Mouse (Mus musculus): ENCODE measurements at regions not wholly inside any gene's neighbourhood (a gene's known extent, or its start where the extent isn't known, plus 50 kb on each side); places are given as distances from the start of the nearest gene placed in this dataset.

DNA sequence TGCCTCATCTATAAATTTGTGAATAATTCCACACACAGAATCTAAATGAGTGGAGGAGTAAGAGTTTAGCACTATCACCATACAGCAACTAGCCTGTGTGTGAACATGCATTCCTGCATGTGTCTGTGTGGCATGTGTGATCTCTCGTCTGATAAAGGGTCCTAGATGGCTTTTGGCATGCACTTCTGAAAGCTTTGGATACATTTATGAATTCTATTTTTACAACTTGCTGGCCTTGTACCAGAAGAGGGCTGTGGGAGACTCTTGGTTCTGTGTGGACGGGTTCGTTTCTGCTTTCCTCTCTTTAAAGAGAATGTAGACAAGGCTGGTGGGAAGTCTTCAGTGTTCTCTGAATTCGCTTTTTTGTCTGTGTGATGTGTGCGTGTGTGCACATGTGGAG, 148.7 kb upstream of the Id2 start:
- Histone ChIP-seq H3K27ac (ENCODE audit: insufficient read depth, low read depth) (no peak overlapping the region), H3K9me3 (replicated peaks; ENCODE audit: low read length) (no peaks in the 10 kb centered on the region), H3K36me3 (replicated peaks in 1 of 2; ENCODE audit: control insufficient read depth in 1 of 2, insufficient read depth in 1 of 2, low read length in 1 of 2) (no peaks in the 10 kb centered on the region), H3K79me2 (replicated peaks; ENCODE audit: control insufficient read depth, extremely low read depth, insufficient read depth, poor library complexity, severe bottlenecking) (no peaks in the 10 kb centered on the region), H3K4me2 (ENCODE audit: insufficient read depth, low read depth, poor library complexity, severe bottlenecking) (no peak overlapping the region), H3K9ac (ENCODE audit: insufficient read depth, low read depth) (no peak overlapping the region), H3K4me1 (ENCODE audit: control insufficient read depth in 1 of 2, insufficient read depth in 2 of 2) (no peaks in the 10 kb centered on the region), H3K27me3 (replicated peaks) (no peaks in the 10 kb centered on the region), H3K4me3 (replicated peaks in 1 of 3; ENCODE audit: low read depth in 2 of 3, low read length in 2 of 3, poor library complexity in 1 of 3) (no peak overlapping the region)
- dilution Hi-C loops (cut with MboI; ENCODE audit: extremely low pct_ligation_motif_present, extremely low pct_unique_long_range_greater_than_20kb, low sequenced_read_pairs) = no loop called here
- TF ChIP-seq E2F4 (IDR thresholded peaks at IDR 0.05; ENCODE audit: insufficient replicate concordance, low read depth, low read length) (no peak), PAX5 (IDR thresholded peaks at IDR 0.05; ENCODE audit: low read length) (no peak), POLR2AphosphoS2 (IDR thresholded peaks at IDR 0.05; ENCODE audit: low read depth, low read length) (no peak), EP300 (IDR thresholded peaks at IDR 0.05; ENCODE audit: low read length) (no peak), ELF1 (IDR thresholded peaks at IDR 0.05; ENCODE audit: low read depth, low read length) (no peak), ZNF384 (IDR thresholded peaks at IDR 0.05; ENCODE audit: low read depth, low read length) (no peak), CHD1 (IDR thresholded peaks at IDR 0.05; ENCODE audit: low read depth, low read length) (no peak), SMC3 (IDR thresholded peaks at IDR 0.05; ENCODE audit: low read depth, low read length) (no peak), ZC3H11A (IDR thresholded peaks at IDR 0.05; ENCODE audit: low read depth, low read length) (no peak), MAX (IDR thresholded peaks at IDR 0.05; ENCODE audit: low read length) (no peak), TBP (conservative IDR thresholded peaks at IDR 0.05; ENCODE audit: low read depth, low read length) (no peak), JUN (IDR thresholded peaks at IDR 0.05; ENCODE audit: insufficient read depth, low read depth, low read length) (no peak), ZMIZ1 (IDR thresholded peaks at IDR 0.05; ENCODE audit: low read depth, low read length) (no peak)
- in situ Hi-C loops (cut with MboI; ENCODE audit: low pct_ligation_motif_present, low pct_unique_long_range_greater_than_20kb, low sequenced_read_pairs) = no loop called here
- no peak for DNase-seq (ENCODE audit: extremely low read depth)

DNA sequence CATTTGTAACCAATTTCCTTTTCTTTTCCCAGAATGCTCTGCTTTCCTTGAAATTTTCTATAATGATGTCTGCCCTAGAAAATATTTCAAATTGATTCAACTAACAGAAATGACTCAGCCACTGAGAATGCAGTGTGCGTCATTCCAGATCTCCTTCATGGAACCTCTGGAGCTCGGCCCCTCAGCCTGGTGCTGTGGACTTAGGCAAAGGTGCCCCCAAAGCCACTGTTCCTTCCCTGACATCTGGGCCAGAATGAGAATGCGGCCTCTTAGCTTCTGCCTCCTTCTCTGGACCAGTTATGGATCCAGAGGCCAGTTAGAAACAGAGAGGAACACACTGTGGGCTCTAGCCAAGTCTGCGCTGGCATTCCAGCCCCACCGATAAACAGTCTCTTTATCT, 148.3 kb upstream of the Id2 start:
- Histone ChIP-seq H3K27ac (ENCODE audit: insufficient read depth, low read depth) (no peak overlapping the region), H3K9ac (ENCODE audit: insufficient read depth, low read depth) (no peak overlapping the region), H3K36me3 (replicated peaks in 1 of 2; ENCODE audit: control insufficient read depth in 1 of 2, insufficient read depth in 1 of 2, low read length in 1 of 2) (no peaks in the 10 kb centered on the region), H3K79me2 (replicated peaks; ENCODE audit: control insufficient read depth, extremely low read depth, insufficient read depth, poor library complexity, severe bottlenecking) (no peaks in the 10 kb centered on the region), H3K4me2 (ENCODE audit: insufficient read depth, low read depth, poor library complexity, severe bottlenecking) (no peak overlapping the region), H3K4me1 (ENCODE audit: control insufficient read depth in 1 of 2, insufficient read depth in 2 of 2) (peaks cover 0 to 3% of the 10 kb centered on the region in 2 experiments; a peak in 2 of 4 replicates), H3K9me3 (replicated peaks; ENCODE audit: low read length) (no peaks in the 10 kb centered on the region), H3K4me3 (replicated peaks in 1 of 3; ENCODE audit: low read depth in 2 of 3, low read length in 2 of 3, poor library complexity in 1 of 3) (no peak overlapping the region), H3K27me3 (replicated peaks) (no peaks in the 10 kb centered on the region)
- dilution Hi-C loops (cut with MboI; ENCODE audit: extremely low pct_ligation_motif_present, extremely low pct_unique_long_range_greater_than_20kb, low sequenced_read_pairs) = no loop called here
- TF ChIP-seq MXI1 (IDR thresholded peaks at IDR 0.05; ENCODE audit: low read depth, low read length) = no peak
- no peak for DNase-seq (ENCODE audit: extremely low read depth)
- in situ Hi-C loops (cut with MboI; ENCODE audit: low pct_ligation_motif_present, low pct_unique_long_range_greater_than_20kb, low sequenced_read_pairs) = no loop called here

DNA sequence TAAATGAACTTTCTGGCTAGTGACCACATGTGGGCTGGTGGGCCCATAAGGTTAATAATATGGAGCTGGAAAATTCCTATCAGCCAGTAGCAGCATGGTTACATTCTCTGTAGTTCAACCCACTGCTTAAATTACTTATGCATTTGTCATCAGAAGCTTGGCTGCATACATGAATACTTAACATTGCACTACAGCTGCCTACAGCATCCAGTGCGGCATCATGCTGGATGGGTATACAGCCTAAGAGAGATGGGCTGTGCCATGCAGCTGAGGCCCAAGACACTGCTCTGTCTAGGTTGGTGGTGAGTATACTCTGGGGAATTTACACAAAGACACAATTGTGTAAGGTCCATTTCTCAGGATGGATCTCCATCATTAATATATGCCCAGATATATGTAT, 147.7 kb upstream of the Id2 start:
- Histone ChIP-seq H3K27ac (ENCODE audit: insufficient read depth, low read depth) (no peak overlapping the region), H3K79me2 (replicated peaks; ENCODE audit: control insufficient read depth, extremely low read depth, insufficient read depth, poor library complexity, severe bottlenecking) (no peaks in the 10 kb centered on the region), H3K4me3 (replicated peaks in 1 of 3; ENCODE audit: low read depth in 2 of 3, low read length in 2 of 3, poor library complexity in 1 of 3) (no peak overlapping the region), H3K27me3 (replicated peaks) (no peaks in the 10 kb centered on the region), H3K4me2 (ENCODE audit: insufficient read depth, low read depth, poor library complexity, severe bottlenecking) (no peak overlapping the region), H3K9ac (ENCODE audit: insufficient read depth, low read depth) (no peak overlapping the region), H3K36me3 (replicated peaks in 1 of 2; ENCODE audit: control insufficient read depth in 1 of 2, insufficient read depth in 1 of 2, low read length in 1 of 2) (no peaks in the 10 kb centered on the region), H3K9me3 (replicated peaks; ENCODE audit: low read length) (no peaks in the 10 kb centered on the region), H3K4me1 (ENCODE audit: control insufficient read depth in 1 of 2, insufficient read depth in 2 of 2) (peaks cover 5 to 9% of the 10 kb centered on the region in 2 experiments; a peak in 3 of 4 replicates)
- TF ChIP-seq NELFE (IDR thresholded peaks at IDR 0.05; ENCODE audit: low read depth, low read length) (no peak), GABPA (IDR thresholded peaks at IDR 0.05; ENCODE audit: insufficient replicate concordance, low read depth, low read length) (no peak), MXI1 (IDR thresholded peaks at IDR 0.05; ENCODE audit: low read depth, low read length) (no peak), UBTF (IDR thresholded peaks at IDR 0.05; ENCODE audit: low read depth, low read length) (no peak), JUND (conservative IDR thresholded peaks at IDR 0.05; ENCODE audit: low read depth, low read length) (no peak), RAD21 (IDR thresholded peaks at IDR 0.05; ENCODE audit: low read depth, low read length) (no peak), RCOR1 (conservative IDR thresholded peaks at IDR 0.05; ENCODE audit: low read depth, low read length) (no peak), IRF4 (IDR thresholded peaks at IDR 0.05; ENCODE audit: low read depth, low read length) (no peak), TCF12 (IDR thresholded peaks at IDR 0.05; ENCODE audit: low read depth, low read length) (no peak), BHLHE40 (IDR thresholded peaks at IDR 0.05; ENCODE audit: low read depth, low read length) (no peak), KAT2A (IDR thresholded peaks at IDR 0.05; ENCODE audit: insufficient replicate concordance, low read length) (no peak), MAZ (IDR thresholded peaks at IDR 0.05; ENCODE audit: low read depth, low read length) (no peak), CHD1 (IDR thresholded peaks at IDR 0.05; ENCODE audit: low read depth, low read length) (no peak), ZC3H11A (IDR thresholded peaks at IDR 0.05; ENCODE audit: low read depth, low read length) (no peak), TBP (conservative IDR thresholded peaks at IDR 0.05; ENCODE audit: low read depth, low read length) (no peak), SMC3 (IDR thresholded peaks at IDR 0.05; ENCODE audit: low read depth, low read length) (no peak)
- DNase-seq (ENCODE audit: extremely low read depth) = no peak
- dilution Hi-C loops (cut with MboI; ENCODE audit: extremely low pct_ligation_motif_present, extremely low pct_unique_long_range_greater_than_20kb, low sequenced_read_pairs) = no loop called here
- in situ Hi-C loops (cut with MboI; ENCODE audit: low pct_ligation_motif_present, low pct_unique_long_range_greater_than_20kb, low sequenced_read_pairs) = no loop called here
